Mouse (Mus musculus): ENCODE results near the gene Vsig10l. TPM values are rescaled to one million over a fixed set of nuclear protein-coding genes. Genes with fewer than 3 reads are reported as not detected.

Vsig10l gene
- total RNA-seq, 2 experiments from 2014 or later = 0.81 to 1.8 TPM

DNA sequence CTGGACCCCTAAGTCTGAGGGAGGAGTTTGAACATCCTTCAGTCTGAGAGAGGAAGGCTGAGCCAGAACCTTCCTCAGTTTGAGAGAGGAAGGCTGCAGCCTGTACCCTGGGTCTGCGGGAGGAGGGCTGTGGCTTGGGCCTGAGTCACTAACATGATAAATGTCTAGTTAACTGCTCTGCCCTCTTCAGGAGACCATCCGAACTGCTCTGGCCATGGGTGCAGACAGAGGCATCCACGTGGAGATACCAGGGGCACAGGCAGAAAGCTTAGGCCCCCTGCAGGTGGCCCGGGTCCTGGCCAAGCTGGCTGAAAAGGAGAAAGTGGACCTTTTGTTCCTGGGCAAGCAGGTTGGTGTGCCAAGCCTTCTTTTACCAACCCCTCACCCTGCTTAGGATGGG is 10.3 kb upstream of the Vsig10l start:
- DNase-seq (ENCODE audit: low spot score) = no peak
- intact Hi-C loops (cut with DNase I) = no loop called here

DNA sequence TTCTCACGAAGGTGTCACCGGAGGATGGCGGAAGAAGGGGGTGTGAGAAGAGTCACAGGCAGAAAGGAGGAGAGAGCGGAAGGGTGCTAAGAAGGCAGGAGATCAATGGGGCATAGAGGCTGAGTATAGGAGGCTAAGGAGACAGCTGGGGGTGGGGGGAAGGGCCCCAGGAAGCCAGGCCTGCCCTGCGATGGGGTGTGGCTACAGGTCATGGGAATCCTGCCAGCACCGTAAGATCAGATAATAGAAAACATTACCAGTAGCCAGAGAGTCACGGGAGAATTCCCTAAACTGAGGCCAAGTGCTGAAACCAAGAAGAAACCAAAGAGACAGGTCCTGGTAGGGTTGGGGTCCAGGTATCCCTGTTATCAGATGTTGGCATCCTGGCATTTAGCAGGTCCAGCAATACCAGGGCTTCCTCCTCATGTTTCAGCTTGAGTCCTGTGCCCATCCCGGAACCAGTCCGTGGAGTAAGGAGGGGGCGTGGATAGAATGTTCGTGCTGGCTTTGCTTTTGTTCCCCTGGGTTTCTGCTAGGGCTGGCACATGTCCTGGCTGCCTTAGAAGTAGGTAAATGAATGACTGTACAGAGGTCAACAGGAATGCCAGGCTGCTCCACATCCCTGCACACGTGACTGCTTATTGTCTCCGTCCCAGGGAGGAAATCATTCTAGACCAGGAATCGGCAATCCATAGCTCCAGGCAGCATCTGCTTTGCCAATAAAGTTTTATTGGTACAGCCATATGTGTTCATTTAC is 9.2 kb upstream of the Vsig10l start:
- intact Hi-C loops (cut with DNase I) = no loop called here
- no peak for DNase-seq (ENCODE audit: low spot score)

DNA sequence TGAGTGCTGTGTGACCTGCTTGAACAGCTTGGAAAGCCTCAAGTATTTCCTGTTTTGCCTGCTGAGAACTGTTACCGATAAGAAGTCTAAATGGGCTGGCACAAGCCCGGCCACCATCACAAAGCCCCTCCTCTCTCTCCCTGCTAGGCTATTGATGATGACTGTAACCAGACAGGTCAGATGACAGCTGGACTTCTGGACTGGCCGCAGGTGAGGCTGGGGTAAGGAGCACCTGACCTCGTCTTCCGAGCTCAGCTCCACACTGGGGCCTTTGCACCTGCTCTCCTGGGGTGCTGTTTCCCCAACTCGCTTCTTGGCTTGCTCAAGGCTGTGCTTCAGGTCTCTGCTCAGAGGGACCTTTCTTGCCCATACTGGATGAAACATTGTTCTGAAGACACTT is 8.6 kb upstream of the Vsig10l start:
- intact Hi-C loops (cut with DNase I) = no loop called here
- no peak for DNase-seq (ENCODE audit: low spot score)

DNA sequence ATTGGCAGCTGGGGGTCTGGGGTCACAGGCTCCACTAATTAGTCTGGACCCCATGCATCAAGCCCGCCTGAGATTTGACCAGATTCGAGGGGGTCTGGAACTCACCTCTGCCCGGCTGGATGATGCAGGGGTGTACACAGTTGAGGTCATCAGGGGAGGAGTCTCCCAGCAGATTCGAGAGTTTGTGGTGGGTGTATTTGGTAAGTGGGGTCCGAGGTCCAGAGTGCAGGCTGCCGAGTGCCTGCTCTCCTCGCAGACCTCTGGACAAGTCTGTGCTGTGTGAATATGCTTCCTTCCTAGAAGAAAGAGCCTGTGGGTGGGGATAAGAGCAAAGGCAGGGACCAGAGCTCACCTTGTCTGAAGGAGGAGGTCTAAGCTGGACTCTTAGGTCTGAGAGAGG is 1.0 kb downstream of the Vsig10l start:
- no peak for DNase-seq (ENCODE audit: low spot score)
- intact Hi-C loops (cut with DNase I) = loop anchor here (2.0 to 10.0 kb wide), 2 partner anchors 19 to 431 kb away; partner anchors contain the start of genes Etfb and Gm45233

DNA sequence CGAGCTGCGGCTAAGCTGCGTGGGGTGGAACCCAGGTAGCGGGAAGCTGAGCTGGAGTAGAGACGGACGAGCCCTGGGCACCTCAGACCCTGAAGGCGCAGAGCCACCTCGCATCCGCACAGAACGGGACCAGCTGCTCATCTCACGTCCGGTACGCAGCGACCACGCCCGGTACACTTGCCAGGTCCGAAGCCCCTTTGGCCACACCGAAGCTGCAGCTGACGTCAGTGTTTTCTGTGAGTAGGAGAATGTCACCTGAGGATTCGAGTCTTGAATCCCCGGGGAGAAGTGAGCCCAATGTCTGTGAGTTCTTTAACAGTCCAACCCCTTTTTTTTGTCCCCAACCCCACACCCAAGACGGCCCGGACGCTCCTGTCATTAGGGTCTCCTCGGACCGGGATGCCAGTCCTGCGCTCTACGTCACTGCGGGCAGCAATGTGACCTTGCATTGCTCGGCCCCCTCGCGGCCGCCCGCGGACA is 2.0 kb downstream of the Vsig10l start:
- intact Hi-C loops (cut with DNase I) = loop anchor here (2.0 to 10.0 kb wide), 3 partner anchors 20 to 430 kb away; partner anchors contain the start of genes Etfb, Gm45233 and Zfp715

DNA sequence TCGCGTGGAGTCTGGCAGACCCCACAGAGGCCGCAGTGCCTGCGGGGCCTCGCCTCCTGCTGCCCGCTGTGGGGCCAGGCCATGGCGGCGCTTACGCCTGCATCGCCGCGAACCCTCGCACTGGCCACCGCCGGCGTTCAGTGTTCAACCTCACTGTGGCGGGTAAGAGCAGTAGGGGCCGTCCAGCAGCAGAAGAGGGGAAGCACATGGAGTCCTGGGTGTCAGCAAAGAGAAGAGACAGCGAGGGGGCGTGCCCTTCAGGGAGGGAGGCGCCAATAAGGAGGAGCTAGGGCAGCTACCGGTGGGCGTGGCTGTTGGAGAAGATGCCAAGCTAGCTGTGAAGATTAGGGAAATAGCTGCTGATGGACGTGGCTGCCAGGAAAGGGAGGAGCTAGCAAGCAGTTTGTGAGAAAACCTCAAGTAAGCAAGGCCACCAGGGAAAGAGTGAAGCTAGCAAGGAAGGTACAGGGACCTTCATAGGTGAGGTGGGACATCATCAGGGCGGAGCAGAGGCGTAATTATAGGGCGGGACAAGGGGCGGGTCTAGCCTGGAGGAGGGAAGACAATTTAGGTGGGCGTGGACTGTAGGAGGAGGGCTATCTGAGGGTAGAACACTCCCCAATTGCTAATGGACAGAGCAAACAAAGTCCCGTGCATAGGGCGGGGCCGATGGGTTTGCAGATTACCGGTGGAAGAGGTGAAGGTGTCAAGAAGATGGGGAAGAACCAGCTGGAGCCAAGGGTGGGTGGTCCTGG is 2.6 kb downstream of the Vsig10l start:
- intact Hi-C loops (cut with DNase I) = loop anchor here (1.0 to 10.0 kb wide), 4 partner anchors 21 to 429 kb away; partner anchors contain the start of genes Etfb, Gm45233 and Zfp715
- peak; percentile 81 for DNase-seq (ENCODE audit: low spot score)

More for the DNA sequence above, 2.0 kb downstream of the Vsig10l start:
- DNase-seq (ENCODE audit: low spot score) = no peak

DNA sequence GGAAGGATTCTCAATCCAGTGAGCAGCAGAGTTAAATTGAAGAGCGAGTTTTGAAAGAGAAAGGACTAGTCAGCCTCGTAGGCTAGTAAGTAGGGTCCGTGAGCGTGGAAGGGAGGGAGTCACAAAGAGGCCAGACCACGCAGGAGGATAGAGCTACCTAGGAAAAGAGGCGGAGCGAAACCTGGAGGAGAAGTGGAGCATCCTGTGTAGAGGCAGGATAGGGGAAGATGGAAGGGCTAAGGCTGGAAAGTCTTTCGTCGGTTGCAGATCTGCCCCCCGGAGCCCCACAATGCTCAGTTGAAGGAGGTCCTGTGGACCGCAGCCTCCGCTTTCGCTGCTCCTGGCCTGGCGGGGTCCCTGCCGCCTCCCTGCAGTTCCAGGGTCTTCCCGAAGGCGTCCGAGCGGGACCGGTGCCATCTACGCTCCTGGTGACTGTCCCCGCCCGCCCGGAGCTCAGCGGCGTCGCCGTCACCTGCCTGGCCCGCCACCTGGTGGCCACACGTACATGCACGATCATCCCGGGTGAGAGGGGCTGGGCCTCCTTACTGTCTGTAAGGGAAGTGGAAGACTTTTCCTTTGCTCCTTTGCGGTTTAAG is 3.2 kb downstream of the Vsig10l start:
- peak; percentile 65 for DNase-seq (ENCODE audit: low spot score)
- intact Hi-C loops (cut with DNase I) = loop anchor here (1.0 to 10.0 kb wide), 3 partner anchors 43 to 429 kb away; partner anchors contain the start of gene Zfp715

DNA sequence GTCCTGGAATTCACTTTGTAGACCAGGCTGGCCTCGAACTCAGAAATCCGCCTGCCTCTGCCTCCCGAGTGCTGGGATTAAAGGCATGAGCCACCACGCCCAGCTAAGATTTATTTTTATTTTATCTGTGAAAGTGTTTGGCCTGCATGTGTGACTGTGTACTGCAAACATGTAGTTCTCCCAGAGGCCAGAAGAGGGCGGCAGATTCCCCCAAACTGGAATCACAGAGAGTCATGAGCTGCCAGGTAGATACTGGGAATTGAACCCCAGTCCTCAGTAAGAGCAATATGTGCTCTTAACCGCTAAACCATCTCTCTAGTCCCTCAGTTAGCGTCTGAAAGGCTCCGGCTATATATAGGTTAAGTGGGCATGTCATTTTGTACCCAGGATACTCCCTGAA is 7.4 kb downstream of the Vsig10l start:
- intact Hi-C loops (cut with DNase I) = no loop called here

DNA sequence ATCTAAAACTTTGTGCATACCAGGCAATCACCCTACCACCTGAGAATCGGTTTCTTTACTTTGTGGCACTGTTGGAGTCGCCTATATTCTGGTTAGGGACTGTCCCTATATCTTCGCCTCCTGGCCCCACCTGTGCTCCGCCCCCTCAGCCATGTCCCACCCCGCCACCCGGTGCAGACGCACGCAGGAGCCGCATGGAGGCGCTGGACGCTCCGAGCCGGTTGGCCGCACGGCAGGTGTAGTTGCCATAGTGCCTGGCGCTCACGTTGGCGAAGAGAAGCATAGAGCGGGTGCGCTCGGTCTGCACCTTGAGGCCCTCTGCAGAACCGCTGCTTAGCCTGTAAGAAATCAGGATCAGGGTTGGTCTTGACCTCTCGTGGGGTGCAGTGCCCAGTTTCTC is 12.8 kb downstream of the Vsig10l start:
- intact Hi-C loops (cut with DNase I) = no loop called here
- no peak for DNase-seq (ENCODE audit: low spot score)

More for the DNA sequence above, 7.4 kb downstream of the Vsig10l start:
- no peak for DNase-seq (ENCODE audit: low spot score)

DNA sequence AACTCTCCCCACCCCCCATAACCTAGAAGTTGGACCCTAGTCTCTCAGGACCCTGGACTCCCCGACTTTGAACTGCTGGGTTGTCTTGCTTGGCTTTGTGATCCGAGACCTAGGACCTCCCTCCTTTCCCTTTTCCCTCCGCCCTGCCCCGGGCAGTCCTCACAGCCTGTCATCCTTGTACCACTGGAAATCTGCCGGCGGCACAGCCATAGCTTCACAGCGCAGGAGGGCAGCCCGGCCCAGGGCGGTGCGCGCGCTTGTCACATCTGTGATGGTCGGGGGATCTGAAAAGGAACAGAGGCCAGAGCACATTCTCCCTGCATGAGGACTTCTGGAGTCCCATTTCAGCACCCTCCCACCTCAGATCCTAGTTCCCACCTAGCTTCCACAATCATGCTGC is 13.4 kb downstream of the Vsig10l start:
- DNase-seq (ENCODE audit: low spot score) = no peak
- intact Hi-C loops (cut with DNase I) = no loop called here

DNA sequence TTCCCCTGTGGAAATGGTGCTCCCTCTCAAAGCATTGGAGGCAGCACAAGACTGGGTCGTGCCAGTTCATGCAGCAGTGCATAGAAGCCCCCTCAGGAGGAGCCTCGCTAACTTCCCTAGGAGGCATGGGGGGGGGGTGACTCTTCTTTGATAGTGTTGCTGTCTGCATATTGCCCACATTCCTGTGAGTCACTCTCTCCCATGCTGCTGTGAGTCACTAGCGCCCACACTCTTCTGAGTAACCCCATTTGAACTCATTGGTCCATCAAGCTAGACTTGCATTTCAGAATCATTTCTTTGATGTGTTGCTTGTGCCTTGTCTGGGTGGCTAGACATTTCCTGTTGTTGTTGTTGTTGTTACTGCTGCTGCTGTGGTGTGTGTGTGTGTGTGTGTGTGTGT is 18.2 kb downstream of the Vsig10l start:
- no peak for DNase-seq (ENCODE audit: low spot score)
- intact Hi-C loops (cut with DNase I) = no loop called here

DNA sequence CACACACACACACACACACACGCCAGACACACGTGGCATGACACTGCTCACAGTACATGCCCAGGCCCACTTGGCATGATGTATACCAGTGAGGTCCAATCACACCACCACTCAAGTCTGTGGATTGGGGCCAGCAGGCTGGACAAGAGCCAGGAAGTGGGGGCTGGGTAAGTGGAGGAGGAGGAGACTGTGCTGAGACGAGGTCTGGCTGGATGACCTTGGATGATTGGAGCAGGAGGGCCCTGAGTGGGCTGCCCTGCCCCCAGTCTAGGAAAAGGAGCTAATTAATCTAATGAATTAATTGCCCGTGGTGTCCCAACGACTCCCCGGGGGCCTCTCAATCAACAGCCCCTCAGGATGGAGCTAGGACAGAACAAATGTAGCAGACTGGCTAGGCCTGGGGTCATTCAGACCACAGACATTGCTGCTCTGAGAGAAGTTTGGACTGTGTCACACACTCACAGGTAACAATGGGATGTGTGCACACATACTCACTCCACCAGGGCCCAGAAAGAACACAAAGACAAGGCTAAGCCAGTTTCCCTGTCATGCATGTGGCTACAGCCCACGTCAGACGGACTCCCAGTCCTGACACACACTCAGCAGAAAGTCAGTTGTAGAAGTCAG is 19.3 kb downstream of the Vsig10l start:
- DNase-seq (ENCODE audit: low spot score) = no peak
- intact Hi-C loops (cut with DNase I) = no loop called here

DNA sequence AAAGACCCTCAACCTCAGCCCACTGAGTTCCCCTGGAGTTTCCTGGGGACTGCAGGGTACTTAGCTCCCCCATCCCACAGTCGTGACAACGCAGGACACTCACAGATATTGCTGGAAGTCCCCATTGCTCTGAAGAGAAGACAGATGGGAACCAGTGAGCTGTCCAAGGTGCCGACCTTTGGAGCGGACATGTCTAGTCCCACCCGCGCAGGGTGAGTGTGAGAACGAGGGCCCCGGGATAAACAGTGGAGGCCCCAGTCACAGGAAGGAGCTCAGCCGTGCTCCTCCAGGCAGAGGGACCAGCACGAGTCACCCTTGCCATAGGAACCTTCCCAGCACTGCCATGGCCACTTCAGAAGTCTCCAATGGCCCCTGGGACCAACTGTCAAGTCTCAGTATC is 20.3 kb downstream of the Vsig10l start:
- DNase-seq (ENCODE audit: low spot score) = no peak
- intact Hi-C loops (cut with DNase I) = no loop called here

DNA sequence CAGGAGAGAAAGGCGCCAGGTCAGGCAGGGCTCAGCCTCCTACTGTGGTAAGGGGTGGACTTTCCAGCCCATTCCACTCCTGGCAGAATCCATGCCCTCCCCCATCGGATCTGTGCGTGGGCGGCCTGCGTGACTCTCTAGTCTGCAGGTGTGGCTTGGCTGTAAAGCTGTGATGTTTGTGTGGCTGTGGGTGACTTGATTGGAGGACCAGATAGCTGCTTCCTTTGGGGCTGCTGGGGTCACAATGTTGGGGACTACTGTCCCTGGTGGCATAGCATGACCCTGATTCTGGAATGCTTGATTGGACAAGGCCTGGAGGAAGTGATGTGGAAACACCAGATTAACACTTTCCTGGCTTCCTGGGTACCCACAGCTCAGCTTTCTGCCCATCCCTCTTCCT is 25.7 kb downstream of the Vsig10l start:
- intact Hi-C loops (cut with DNase I) = no loop called here
- no peak for DNase-seq (ENCODE audit: low spot score)

DNA sequence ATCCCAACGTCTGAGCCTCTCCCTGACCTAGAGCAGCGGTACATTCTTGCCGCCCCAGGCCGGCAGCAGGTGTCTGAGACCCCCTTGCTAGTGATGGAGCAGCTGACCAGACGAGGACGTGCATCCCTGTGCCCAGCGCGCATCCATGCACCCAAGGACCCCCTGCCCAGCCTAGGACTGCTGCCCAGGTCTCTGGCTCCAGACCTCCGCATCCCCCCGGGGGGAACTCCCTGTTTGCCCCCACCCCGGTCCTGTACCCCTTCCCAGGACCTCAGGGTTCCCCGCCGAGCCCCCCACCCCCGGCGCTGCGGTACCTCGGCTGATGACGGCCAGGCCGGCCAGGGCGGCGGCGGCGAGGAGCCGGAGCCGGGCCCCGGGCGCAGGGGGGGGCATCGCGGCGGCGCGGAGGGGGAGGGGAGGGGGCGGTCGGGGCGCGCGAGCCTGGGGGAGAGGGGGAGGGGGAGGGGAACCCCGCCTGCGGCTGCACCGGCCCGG is 26.7 kb downstream of the Vsig10l start, which contains the start of gene Iglon5:
TSS of gene Iglon5 (minus strand) at position 445 of the 495 bp plus-strand sequence.
- DNase-seq (ENCODE audit: low spot score) = no peak
- intact Hi-C loops (cut with DNase I) = no loop called here

DNA sequence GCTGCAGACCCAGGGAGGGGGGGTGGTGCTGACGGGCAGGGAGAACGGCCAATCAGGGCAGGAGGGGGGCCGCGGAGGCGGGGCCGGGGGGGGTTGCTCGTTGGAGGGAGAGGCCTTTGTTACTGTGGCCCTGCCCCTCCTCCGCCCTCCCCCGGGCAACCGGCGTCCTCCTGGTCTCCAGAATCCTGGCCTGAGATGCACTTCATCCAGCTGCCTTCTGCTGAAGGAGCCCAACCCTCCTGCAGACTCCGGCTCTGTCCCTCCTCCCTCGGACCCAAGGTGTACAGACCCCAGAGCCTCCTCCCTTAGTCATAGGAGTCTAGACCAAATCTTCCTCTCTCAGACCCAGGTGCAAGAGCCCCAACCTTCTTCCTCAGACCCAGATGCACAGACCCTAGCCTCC is 27.2 kb downstream of the Vsig10l start:
- no peak for DNase-seq (ENCODE audit: low spot score)
- intact Hi-C loops (cut with DNase I) = no loop called here

DNA sequence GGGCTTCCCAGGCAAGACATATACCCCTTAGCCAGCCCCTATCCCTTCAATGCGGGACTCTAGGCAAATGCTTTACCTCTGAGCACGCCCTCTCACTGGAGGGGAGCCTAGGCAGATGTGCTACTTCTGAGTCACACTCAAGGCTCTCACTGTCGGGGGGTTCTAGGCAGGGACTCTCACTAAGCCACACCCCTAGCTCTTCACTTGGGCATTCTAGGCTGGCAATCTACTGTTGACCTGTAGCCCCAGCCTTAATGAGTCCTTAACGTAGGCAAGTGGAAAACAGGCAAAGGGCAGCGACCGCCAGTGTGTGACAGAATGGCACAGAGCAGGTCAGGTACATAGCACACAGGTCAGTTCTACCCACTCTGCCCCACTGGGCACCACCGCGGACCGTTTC is 27.9 kb downstream of the Vsig10l start:
- DNase-seq (ENCODE audit: low spot score) = no peak
- intact Hi-C loops (cut with DNase I) = no loop called here

DNA sequence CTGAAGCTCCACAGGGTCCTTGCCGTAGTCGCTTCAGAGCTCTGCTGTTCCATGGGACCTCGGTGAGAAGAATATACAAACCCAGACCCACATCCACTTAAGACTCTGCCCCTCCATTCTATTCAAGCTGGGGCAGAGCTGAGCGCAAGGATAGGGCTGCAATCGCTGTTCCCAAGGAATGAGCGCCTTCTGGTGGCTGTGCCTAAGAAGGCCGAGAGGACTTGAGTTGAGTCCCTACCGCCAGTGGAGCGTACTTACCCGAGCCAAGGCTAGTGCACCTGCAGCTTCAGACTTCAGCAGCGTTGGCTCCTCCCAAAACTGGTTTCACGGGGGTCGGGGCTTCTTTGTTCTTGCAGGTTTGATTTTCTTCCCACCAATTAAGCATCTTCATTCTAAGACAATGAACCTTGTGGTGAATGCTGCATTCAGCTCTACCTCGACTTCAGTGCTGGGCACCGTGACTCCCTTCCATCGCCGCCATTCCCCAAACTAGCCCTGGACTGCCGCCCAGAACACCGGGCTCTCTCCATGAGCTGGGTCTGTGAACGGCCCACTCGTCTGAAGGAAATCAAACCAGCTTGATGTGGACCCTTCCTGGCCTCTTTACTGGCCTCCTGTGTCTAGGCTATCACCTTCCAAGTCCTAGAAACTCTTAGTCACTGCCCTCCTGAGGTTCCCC is 32.5 kb downstream of the Vsig10l start:
- intact Hi-C loops (cut with DNase I) = no loop called here
- no peak for DNase-seq (ENCODE audit: low spot score)
